Mouse (Mus musculus) olfactory bulb, adult 2 months (tissue): ENCODE results near the gene Tatdn2. TPM values are rescaled to one million over a fixed set of nuclear protein-coding genes. Genes with fewer than 3 reads are reported as not detected.

Source experiments
- H3K27ac ChIP-seq: fragments of 200-500 bp; 2 replicates; pipeline ENCODE4 v1.5.1; 2012; ENCODE audit warnings: low read depth, low read length; ENCODE audit not compliant: insufficient read depth
- H3K4me1 ChIP-seq: fragments of 200-500 bp; 2 replicates; pipeline ENCODE4 v1.6.1; 2012; ENCODE audit warnings: low read length; ENCODE audit not compliant: control insufficient read depth, insufficient read depth
- H3K4me3 ChIP-seq: fragments of 200-500 bp; 2 replicates; pipeline ENCODE4 v1.5.1; 2012; ENCODE audit warnings: mild to moderate bottlenecking, low read depth, low read length, moderate library complexity; ENCODE audit not compliant: insufficient read depth
- CTCF ChIP-seq: fragments of 200-500 bp; IDR thresholded peaks from 2 replicates; pipeline ENCODE4 v1.5.1; 2012; ENCODE audit warnings: low read depth, mild to moderate bottlenecking, low read length, moderate library complexity; ENCODE audit not compliant: insufficient read depth
- POLR2A ChIP-seq: fragments of 200-500 bp; IDR thresholded peaks from 2 replicates; pipeline ENCODE4 v1.6.1; 2012; ENCODE audit warnings: mild to moderate bottlenecking, low read depth, low read length, moderate library complexity; ENCODE audit not compliant: insufficient read depth
- WGBS: fragments of 180-500 bp; shearing (Covaris S2); methylation state at CpG from one replicate; pipeline ENCODE4 v1.1.7; 2018; 5-methylcytosine and 5-hydroxymethylcytosine counted together
- polyA plus RNA-seq: library from polyadenylated mRNA; stranded (reverse); fragments of >200 nt; gene quantifications from 2 replicates; pipeline ENCODE4 v1.2.4, GENCODE M21; 2012; ENCODE audit warnings: low replicate concordance; ENCODE audit not compliant: missing spikeins, insufficient read depth, insufficient read length

Gene Tatdn2
- polyA plus RNA-seq, 1 experiment = not detected

GRCm38 (mm10) chr6:113681271-113681670 is 15.6 kb upstream of the Tatdn2 start:
- Histone ChIP-seq H3K27ac (no peak overlapping the region), H3K4me3 (no peak overlapping the region), H3K4me1 (peaks cover 10% of the 10 kb centered on the region)
- TF ChIP-seq POLR2A (no peak), CTCF (peak; percentile 62; the same call in 1 of the 2 replicates)
- 27% methylated on average over 4 of the region's 4 CpGs for WGBS

- 91% methylated on average over 10 of the region's 10 CpGs for WGBS
- Histone ChIP-seq H3K4me1 (no peaks in the 10 kb centered on the region), H3K27ac (no peak overlapping the region), H3K4me3 (no peak overlapping the region)
- TF ChIP-seq CTCF = no peak
- TF ChIP-seq POLR2A = no peak
These were observed 13.6 kb upstream of the Tatdn2 start for GRCm38 (mm10) chr6:113683081-113683825.

- TF ChIP-seq POLR2A (no peak), CTCF (no peak)
- H3K4me3 ChIP-seq = no peak overlapping the region
- H3K4me1 ChIP-seq = no peaks in the 10 kb centered on the region
- no peak overlapping the region for H3K27ac ChIP-seq
- whole genome bisulfite sequencing = 64% methylated on average over 8 of the region's 8 CpGs
These were observed 10.2 kb upstream of the Tatdn2 start for GRCm38 (mm10) chr6:113686551-113687125.

GRCm38 (mm10) chr6:113690008-113690399 is 6.8 kb upstream of the Tatdn2 start:
- Histone ChIP-seq H3K27ac (no peak overlapping the region), H3K4me1 (no peaks in the 10 kb centered on the region), H3K4me3 (no peak overlapping the region)
- 48% methylated on average over 7 of the region's 7 CpGs for WGBS
- TF ChIP-seq CTCF (no peak), POLR2A (no peak)

GRCm38 (mm10) chr6:113690400-113691083 is 6.3 kb upstream of the Tatdn2 start:
- TF ChIP-seq POLR2A (no peak), CTCF (no peak)
- H3K27ac ChIP-seq = no peak overlapping the region
- H3K4me1 ChIP-seq = no peaks in the 10 kb centered on the region
- 32% methylated on average over 14 of the region's 14 CpGs for WGBS
- no peak overlapping the region for H3K4me3 ChIP-seq

- peaks cover 3% of the 10 kb centered on the region; the same call in 1 of the 2 replicates for H3K4me1 ChIP-seq
- no peak for TF ChIP-seq POLR2A
- TF ChIP-seq CTCF = no peak
- no peak overlapping the region for H3K4me3 ChIP-seq
- H3K27ac ChIP-seq = no peak overlapping the region
- WGBS = 86% methylated on average over 4 of the region's 4 CpGs
These were observed 5.8 kb upstream of the Tatdn2 start for GRCm38 (mm10) chr6:113691084-113691462.

- TF ChIP-seq POLR2A = no peak
- TF ChIP-seq CTCF = no peak
- Histone ChIP-seq H3K4me3 (no peak overlapping the region), H3K27ac (no peak overlapping the region), H3K4me1 (peaks cover 5% of the 10 kb centered on the region; the same call in 1 of the 2 replicates)
- 85% methylated on average over 5 of the region's 5 CpGs for WGBS
These were observed 4.2 kb upstream of the Tatdn2 start for GRCm38 (mm10) chr6:113692661-113693133.

GRCm38 (mm10) chr6:113693377-113693776 is 3.5 kb upstream of the Tatdn2 start:
- peaks cover 8% of the 10 kb centered on the region for H3K4me1 ChIP-seq
- WGBS = 93% methylated on average over 5 of the region's 5 CpGs
- no peak overlapping the region for H3K4me3 ChIP-seq
- H3K27ac ChIP-seq = no peak overlapping the region
- TF ChIP-seq POLR2A (no peak), CTCF (no peak)

- peaks cover 10% of the 10 kb centered on the region for H3K4me1 ChIP-seq
- H3K27ac ChIP-seq = no peak overlapping the region
- H3K4me3 ChIP-seq = no peak overlapping the region
- 70% methylated on average over 1 of the region's 1 CpGs for WGBS
- TF ChIP-seq CTCF (no peak), POLR2A (no peak)
These were observed 1.6 kb upstream of the Tatdn2 start for GRCm38 (mm10) chr6:113695203-113695602.
